Mouse (Mus musculus) spleen, postnatal 4 days (tissue): ENCODE measurements at regions not wholly inside any gene's neighbourhood (a gene's known extent, or its start where the extent isn't known, plus 50 kb on each side); places are given as distances from the start of the nearest gene placed in this dataset.

Experiments used
- DNase-seq, 2 experiments: peaks; one replicate each; pipeline ENCODE4 v3.0.0; 2022; ENCODE audit warnings: low spot score in 2 of 2

DNA sequence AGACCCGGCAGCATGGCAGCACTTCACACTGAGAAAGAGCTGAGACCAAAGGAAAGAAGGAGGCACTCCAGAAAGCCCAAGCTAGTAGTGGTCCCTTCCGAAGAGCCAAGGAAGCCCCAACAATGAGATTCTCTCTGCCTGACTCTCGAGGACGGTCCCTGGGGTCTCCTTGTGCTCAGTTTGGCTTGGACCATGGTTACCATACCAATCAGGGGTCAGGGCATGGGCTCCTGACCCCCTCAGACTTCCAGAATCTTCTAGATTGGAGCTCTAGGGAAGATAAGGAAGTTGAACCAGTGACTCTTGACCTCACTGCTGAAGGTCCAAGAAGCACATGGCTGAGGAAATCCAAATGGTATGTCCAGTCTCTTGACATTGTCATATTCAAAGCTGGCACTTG lies 53.0 kb upstream of the Cplx2 start:
- DNase-seq = no peak

- no peak for DNase-seq
Observed at GRCm38 (mm10) chr13:54318601-54319000, 52.5 kb upstream of the Cplx2 start.

DNA sequence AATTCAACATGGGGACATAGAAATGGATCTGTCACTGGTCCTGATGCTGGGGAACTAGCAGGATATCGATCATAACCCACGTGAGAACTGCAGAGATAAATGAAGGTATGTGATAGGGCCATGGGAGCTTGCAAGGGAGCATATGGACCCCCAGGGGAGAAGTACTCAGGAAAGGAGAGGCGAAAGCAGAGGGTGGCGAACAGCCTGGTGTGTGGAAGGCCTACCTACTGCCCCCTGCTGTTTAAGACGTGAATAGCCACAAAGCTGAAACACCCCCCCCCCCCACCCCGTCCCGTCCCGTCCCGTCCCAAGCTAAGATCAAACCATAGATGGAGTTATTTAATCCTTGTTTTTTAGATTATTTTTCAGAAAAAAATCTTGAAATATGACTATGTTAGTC lies 50.9 kb upstream of the Cplx2 start:
- DNase-seq = no peak

DNA sequence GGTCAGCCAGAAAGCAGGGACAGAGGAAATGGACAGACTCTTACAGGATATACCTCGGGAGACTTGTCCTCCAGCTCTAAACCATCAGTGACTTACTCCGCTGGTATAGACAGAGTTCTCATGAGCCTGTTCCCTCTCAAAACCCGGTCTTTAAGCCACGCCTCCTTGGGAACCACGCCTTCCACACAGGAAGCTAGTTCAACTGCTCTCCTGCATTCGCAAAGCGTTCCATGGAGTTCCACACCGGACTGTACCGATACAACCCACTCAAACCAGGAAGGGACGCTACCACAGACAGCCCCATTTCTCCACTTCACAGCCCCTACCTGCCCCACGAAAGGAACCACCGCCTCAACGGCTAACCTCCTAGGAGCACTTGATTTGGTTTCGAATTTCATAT lies 50.1 kb upstream of the Cplx2 start:
- no peak for DNase-seq
